Mouse (Mus musculus) urinary bladder, postnatal 14 days (tissue): ENCODE measurements around the gene Dgcr2.

Source experiments
- DNase-seq: peaks from one replicate; pipeline ENCODE4 v3.0.0; 2021; ENCODE audit warnings: low spot score

Gene Dgcr2

DNA sequence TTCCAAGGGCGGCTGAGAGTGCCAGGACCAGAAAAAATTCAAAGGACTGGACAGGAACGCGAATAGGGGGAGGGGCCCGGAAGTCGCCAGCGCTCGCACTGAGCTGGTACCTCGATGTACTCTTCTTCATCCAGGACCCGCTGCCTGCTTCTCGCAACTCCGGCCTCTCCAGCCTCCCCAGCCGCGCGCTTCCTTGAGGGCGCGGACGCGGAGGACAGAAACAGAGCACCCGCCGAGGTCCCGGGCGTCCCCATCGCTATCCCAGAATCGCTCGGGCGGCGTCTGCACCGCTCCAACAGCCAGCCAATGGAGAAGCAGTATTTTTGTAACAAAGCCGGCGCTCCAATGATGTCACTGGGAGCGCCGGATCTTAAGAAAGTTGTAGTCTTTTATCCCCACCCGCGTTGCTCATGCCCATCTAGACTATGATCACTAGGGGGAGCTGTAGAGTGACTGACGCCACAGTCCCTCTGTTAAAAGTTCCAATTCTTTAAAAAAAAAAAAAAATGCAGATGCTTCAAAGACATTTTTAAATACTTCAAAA, 12.8 kb upstream of the Dgcr2 start, which contains the start of gene Ess2:
TSS of gene Ess2 (minus strand) at position 297 of the 544 bp plus-strand sequence.
- DNase-seq: peak; percentile 88

DNA sequence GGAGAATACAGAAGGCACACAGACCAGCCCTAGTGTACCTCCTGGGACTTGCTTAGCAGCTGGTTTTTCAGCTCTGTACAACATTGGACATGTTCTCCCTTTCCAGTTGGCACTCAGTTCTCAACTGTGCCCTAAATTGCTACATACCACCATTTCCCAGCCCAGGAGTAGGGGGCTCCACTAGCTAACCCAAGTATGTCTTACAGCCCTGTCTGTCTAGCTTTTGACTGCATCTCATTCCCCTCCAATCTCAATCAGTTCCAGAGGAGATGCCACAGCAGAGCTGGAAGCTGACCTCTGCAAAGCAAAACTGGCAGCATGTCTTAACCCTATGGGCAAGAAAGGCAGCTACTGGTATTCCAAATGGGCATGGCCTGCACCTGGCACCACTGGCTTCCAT, 2.3 kb downstream of the Dgcr2 start:
- no peak for DNase-seq

DNA sequence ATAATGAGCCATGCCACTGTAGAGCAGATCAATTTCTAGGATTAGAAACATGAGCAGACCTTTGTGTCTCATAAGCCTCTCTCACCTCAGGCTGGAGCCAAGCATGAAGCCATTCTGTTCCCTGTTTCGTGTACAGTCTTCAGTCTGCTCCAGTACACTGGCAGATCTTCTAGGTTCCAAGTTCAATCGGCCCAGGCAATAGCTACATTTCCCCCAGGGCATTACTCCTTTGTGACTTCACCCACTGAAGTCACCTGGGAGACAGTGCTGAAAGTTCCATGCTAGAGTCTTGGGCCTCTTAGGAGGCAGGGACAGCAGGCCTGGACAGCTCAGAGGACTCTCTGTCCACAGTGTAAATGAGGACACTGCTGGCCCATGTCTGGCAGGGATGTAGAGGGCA, 4.4 kb downstream of the Dgcr2 start, which contains the start of gene Tssk1:
TSS of gene Tssk1 (plus strand) at position 301 of the 400 bp plus-strand sequence.
- DNase-seq: no peak

DNA sequence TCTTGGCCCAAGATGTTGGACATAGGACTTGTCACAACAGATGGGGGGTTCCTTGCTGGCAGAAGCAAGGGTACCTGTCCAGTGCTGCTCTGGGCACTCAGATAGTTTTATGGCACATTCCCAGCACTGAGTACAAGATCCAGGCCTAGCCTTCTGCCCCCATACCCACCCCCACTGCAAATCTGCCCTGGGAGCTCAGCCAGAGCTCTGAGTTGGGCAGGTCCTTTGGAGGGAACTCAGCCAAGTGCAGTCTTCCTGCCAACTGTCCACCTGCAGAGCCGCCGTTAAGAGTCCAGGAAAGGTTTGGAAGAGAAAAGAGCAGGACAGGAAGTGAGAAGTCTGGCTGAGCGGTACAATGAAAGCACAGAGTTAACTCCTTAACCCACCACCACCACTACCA, 5.8 kb downstream of the Dgcr2 start:
- peak; percentile 47 for DNase-seq

DNA sequence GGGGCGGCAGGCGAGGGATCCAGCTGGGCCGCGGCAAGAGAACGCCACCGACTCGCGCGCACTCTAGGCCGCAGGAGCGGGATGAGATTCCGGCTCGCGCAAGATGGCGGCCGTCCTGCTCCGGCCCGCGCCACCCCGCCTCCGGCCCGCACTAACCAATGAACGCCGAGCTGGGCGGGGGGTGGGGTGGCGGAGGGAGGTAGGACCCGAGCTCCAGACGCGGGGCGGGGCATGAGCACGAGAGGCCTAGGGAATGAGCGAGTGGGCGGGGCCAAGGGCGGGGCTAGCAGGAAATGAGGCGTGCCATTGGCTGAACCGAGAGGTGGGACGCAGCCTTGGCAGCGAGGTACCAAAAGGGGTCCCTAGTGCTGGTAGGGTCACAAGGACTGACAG, 6.8 kb downstream of the Dgcr2 start, which contains the start of gene Gm20518:
TSS of gene Gm20518 (minus strand) at position 105 of the 393 bp plus-strand sequence.
- peak; percentile 100 for DNase-seq

DNA sequence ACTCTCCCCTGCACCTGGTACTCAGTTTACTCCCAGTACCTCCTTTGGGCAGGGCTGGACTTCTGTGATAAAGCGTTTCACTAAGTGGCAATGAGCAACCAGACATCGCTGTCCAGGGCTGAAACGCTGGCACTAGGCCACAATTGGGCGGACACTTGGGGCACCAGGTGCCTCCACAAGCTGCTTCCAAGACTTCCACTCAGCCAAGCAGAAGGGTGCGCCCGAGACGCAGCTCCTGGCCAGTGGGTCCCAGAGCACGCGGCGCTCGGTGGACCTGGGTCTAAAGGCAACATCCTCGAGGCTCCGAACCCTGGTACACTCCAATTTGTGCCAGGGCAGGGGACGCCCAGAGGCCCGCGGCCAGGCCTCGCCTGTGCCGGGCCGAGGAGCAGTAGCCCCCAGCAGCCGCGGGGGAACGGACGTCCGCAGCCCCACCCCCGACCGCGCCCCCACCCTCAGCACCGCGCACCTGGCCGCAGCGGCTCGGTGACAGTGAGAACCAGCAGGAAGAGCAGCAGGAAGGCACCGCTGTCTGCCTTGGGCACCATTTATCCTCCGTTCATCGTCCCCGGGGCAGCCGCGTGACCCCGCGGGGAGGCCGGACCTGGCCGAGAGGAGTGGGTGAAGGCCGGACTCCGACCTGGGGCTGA, 7.3 kb downstream of the Dgcr2 start:
- DNase-seq: peak; percentile 83

DNA sequence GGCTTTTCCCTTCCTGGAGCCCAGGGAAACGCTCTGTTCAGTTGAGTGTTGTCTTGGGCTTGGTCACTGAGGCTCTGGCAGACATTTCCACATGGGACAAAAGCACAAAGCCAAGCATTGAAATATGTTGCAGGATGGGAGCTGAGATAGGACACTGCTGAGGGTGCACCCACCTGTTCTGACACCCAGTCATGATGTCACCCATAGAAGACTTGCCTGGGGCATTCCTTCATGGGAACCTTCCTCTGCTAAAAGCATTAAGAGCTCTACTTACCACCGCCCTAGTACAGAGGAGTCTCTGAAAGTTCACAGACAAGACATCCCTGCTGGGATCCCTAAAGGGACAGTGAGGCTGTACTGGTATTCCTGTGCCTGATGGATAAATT, 8.0 kb downstream of the Dgcr2 start:
- DNase-seq: no peak

DNA sequence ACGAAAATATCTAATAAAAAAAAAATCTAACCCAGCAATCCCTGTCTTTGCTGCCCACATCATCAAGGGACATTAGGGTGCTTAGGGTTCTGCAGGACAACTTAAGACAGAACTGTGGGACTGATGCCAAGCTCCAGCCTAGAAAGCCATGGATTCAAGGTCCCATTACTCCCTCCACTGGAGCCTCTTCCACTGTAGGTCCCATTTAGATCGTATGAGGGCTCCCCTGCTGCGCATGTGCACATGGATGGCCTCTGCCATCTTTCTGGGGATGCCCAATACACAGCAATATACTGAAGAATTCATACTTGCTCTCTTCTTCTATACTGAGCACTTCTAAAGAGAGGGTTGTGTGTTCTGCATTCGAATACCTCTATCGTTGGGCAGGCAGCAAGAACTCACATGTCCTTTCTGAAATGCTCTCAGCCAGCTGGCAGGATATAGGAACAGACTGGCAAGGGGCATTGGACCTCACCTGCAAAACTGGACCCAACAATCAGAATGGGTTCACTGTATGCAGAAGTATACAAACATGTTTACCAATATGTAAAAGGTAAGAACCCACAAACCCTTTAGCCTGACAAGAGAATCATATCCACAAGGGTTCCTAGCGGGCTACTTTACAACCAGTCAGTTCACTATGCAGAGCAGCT, 8.5 kb downstream of the Dgcr2 start:
- DNase-seq: no peak

DNA sequence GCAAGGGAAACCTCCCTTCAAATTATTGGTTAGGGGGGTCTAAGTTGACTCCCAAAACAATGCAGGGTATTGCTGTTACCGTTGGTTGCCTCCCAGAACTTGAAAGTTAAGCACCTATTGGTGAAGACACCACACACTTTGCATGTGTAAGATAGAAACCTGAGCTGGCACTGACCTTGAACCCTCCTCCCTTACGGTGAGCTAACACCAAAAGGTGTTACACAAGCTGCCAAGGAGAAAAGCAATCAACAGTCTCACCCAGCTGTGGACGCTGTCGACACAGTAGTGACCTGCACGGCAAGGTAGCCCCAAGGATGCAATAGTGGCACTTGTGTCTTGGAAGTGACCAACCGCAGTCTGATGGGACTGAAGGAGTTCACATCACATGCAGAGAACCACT, 14.2 kb downstream of the Dgcr2 start:
- DNase-seq: no peak

DNA sequence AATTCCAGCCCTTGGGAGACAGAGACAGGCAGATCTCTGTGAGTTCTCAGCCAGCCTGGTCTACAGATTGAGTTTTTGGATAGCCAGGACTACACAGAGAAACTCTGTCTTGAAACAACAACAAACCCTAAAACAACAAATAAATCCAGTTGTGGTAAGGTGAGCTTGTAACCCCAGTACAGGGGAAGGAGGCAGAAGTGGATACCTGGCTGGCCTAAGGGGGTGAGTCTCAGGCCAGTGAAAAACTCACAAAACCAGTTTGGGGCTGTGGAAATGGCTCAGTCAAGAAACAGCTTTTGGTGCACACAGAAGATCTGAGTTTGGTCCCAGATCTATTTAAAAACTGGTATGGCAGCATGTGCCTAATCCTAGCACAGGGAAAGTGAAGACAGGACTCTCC, 16.2 kb downstream of the Dgcr2 start:
- DNase-seq: peak; percentile 28

DNA sequence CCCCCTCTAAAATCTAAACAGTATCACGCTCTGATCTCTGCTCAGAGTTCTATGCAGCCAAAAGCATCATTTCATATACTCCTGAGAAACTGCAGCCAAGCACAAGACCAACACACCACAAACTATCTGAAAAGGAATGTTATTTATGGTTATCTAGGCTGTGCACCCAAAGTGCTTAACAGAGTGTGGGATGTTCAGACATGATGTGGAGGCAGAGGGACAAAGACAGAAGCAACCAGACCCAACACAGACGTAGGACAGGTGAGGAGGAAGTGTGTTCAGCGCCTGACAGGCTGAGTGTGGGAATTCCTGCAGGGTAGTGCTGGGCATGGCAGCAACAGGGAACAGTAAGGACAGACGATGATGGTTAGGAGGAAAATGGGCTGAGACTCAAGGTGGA, 18.8 kb downstream of the Dgcr2 start:
- no peak for DNase-seq

DNA sequence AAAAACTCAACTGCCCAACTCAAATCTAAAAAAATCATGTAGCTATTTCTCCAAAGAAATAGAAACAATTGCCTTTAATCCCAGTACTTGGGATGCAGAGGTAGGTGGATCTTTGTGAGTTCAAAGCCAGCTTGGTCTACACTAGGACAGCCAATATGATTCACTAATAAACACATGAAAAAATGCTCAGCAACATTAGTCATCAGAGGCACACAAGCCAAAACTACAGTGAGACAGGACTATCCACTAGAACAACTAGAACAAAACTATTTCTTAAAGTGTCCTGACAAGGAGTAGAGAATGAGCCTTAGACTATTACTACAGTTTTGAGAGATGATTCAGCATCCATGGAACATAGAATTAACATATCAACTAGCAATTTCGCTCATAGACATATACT, 22.3 kb downstream of the Dgcr2 start:
- no peak for DNase-seq

DNA sequence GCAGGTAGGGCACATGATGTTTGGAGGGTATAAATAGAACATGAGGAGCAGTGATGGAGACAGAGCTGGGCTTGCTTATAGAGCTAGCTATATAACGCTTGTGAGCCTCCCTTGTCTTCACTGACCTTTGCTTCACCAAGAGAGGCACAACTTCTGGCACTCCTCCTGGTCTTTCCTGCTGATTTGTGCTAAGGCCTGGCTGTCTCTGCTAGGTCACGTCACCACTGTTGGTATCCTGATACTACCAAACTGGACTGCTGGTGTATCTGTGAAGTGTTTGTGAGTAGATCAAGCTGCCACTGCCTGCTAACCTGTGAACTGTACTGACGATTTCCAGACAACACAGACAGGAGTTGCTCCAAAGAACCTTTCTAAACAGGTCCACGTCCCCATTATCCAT, 23.2 kb downstream of the Dgcr2 start:
- no peak for DNase-seq

DNA sequence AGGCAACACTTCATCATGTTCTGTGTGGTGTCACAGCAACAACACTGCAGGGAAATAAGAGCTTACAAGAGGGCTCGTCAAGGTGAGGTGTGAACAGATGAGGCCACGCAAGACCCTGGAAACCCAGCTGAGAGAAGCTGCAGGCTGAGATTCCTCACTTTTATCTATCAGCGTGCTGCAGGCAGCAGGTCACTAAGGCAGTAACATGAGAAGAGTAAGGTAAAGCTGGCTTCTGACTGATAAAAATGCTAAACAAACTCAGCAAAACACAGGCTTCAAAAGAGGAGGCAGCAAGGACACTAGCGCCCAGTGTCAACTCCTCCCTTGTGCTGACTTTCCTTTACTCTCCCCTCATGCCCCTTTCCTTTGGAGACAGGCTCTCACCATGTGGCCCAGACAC, 25.4 kb downstream of the Dgcr2 start:
- no peak for DNase-seq

DNA sequence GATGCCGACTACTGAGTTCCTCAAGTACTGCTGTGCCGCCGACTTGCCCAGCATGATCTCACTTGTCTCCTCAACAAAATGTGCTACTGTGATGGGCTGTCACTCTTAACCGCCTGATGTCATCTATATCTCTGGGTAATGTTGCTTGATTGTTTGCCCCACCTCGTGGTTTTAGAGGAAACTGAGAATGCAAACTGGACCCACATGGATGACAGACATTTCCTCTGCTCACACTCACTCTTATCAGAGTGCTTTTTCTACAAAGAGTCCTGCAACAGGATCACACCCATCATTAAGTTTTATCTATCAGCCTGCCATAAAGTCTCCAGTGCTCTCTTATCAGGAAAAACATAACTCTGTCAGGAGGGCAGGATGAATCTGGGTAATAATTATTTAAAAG, 27.1 kb downstream of the Dgcr2 start:
- DNase-seq: no peak

DNA sequence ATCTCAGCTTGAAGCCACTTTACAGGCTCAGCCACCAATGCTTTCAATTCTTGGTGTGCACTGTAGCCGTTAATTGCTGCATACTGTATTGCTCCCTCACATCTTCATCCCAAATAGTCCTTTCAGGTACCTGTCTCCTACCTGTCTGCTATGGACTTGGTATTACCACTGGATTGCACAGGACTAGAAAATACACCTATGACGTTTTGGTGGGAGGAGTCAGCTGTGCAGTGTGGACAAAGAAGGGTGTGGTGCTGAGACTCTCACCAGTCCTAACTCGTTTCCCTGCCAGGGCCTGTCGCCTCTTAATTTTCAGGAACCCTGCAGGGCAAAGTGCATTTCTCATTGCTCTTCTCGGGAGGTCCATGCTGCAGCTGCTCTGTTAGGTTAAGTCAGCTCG, 32.6 kb downstream of the Dgcr2 start:
- DNase-seq: peak; percentile 71

DNA sequence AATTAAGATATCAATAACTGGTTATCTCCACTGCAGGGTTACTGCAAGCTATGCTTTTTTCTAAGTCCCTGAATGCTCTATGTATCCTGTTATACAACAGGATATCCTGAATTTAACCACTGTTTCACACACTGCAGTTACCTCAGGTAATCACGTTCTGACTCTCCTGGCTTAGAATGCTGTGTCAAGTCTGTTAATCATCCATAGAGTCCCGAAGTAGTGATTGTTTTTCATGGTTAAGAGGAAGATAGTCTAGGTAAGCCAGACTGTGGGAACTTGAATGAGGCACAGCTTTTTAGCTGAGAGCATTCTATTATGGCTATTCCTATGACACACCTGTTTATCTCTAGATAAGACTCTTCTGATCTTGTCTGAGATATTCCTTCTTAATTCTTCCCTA, 33.1 kb downstream of the Dgcr2 start:
- DNase-seq: no peak

DNA sequence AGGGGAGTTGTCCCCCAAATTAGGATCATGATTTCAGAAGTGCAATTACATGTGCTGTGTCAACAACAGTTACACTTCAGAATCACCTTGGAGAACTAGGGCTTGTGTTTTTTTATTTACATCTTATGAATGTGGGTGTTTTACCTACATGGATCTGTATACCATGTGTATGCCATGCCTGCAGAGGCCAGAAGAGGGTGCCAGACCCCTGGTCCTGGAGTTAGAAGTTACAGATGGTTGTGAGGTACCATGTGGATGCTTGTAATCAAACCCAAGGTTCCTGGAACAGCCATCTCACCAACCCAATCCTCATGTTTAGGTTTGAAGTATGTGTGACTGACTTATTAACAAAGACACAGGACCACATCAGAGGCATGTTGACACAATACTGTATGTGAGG, 39.8 kb downstream of the Dgcr2 start:
- DNase-seq: peak; percentile 39

DNA sequence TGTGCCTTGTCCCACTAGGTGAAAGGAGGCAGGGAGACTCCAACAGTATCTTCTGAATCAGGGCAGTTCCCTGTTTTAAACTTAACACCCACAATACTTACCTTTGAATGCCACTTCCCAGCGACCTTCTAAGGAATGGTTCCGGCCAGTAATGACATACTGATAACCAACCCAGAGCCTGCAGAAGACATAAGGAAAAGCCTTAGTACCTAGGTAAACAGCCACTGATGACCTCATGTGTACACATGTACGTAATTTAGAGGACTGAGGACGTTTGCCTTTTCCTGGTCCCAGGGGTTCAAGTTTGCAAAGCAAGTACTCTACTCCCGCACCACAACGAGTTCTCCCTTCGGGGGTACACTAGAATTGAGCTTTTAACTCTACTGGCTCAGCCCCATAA, 41.2 kb downstream of the Dgcr2 start:
- DNase-seq: no peak

DNA sequence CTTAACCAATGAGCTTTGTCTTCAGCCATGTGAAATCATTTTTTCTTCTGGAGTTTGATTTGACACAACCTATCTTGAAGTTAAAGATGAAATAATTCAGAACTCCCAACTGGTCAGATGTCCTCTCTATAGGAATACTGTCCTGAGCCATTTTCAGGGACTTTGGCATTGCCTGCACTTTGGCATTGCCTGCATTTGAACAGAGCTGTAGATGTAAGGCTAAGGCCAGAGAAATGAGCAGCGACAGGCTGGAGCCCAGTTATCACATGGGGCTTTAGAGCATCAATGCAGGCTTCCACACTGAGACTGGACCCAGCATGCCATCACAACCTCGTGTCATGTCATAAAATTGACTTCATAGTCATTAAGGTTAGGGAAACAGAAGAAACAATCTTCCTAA, 45.1 kb downstream of the Dgcr2 start:
- DNase-seq: no peak

DNA sequence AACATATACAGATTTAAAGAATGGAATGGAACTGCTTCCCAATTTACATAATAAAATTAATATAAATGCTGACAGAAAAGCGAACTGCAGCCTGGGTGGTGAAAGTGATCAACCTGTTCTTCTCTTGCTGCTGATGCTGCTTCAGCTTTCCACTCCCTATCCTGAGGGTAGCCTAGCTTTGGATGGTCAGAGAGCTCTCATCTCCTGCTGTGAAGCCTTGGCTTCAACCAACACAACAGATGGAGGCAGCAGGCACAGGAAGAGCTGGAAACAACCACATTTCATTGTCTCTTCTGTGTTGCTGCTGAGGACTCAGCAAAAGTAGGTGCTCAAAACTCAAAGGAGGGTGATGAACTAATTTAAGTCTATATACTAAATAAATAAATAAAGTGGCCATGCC, 46.5 kb downstream of the Dgcr2 start:
- no peak for DNase-seq

DNA sequence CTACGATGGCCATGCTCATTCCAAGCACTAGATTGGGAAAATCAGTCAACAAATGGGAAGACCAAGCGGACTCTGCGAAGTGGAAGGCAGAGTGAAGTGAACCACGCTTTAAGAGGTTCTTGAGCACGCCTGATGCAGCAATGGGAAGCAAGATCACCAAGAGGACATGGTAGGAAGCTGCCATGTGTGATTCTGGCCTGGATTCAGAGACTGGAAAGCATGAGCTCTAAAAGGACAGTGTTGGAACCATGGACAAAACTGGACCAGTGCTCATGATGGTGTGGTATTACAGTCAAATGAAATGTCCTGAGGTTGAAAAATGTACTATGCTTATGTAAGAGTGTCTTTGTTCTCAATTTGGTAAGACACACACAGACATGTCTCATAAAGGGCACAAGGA, 47.0 kb downstream of the Dgcr2 start:
- DNase-seq: no peak

DNA sequence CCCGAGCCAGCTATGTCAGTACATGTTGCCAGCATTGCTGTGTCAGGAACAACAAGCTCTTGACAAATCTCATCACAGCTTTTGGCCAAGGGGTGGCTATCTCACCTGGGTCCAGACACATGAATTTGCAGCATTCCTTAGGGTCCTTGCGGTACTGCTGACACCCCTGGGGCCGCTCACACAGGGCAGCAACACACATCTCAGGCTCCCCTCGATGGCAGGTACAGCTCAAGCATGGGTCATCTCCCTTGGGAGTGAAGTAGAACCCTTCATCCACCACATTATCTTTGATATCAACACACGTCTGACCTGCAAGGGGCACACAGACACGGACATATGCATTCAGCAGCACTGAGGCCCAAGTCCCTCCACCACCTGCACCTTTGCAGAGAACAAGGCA, 48.9 kb downstream of the Dgcr2 start:
- DNase-seq: no peak

DNA sequence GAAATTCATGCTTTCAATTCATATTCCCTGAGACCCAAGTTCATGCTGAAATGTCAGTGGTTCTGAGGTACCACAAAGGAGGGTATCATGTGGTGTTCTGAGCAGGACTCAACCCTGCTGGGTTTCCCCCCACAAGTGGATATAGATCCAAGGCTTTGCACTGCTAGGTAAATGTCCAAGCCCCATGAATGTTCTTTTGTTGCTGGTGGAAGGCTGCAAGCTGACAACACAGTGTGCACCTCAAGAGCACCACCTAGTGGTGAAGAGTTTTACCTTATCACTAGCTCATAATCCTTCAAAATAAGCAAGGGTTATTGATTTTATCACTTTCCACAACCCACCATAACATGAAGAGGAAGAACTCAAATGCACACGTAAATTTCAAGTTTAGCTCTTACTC, 49.4 kb downstream of the Dgcr2 start:
- DNase-seq: peak; percentile 35
